In genomic region chr11:76674704-76675103, GRCm38 (mm10) we compare ENCODE assay signal across 21 mouse cellular contexts. TPM values are rescaled to one million over a fixed set of nuclear protein-coding genes. Genes with fewer than 3 reads are reported as not detected.
DNase-seq lines count a peak whose midpoint lies in the region; ATAC-seq and TF ChIP-seq lines count a peak whose summit lies in the region.
"Had no signal": no experiment of that assay in that cellular context is flagged by ENCODE, and none has a peak within 500 bp of the region (broad histone marks: within the 10 kb centered on the region; RNA-seq: fewer than 3 reads in every experiment).

No protein-coding gene starts in this region.

- no peak overlapping the region for H3K9ac ChIP-seq in hindbrain, postnatal 0 days (replicated peaks; ENCODE audit: low read length)
- H3K9ac ChIP-seq in hindbrain, embryonic 14.5 days: no peak overlapping the region
- no peak overlapping the region for H3K9ac ChIP-seq in midbrain, postnatal 0 days (replicated peaks; ENCODE audit: low read length, poor library complexity, severe bottlenecking)
- no peak overlapping the region for H3K9ac ChIP-seq in midbrain, embryonic 13.5 days (replicated peaks)
- H3K9ac ChIP-seq: forebrain, embryonic 12.5 days; kidney, embryonic 15.5 days; limb, embryonic 13.5 days; liver, embryonic 14.5 days; neural tube, embryonic 12.5 days had no signal

- no peak overlapping the region for H3K4me2 ChIP-seq in hindbrain, postnatal 0 days (ENCODE audit: low read depth, low read length)
- H3K4me2 ChIP-seq in hindbrain, embryonic 14.5 days (replicated peaks): no peak overlapping the region
- H3K4me2 ChIP-seq in midbrain, postnatal 0 days (ENCODE audit: low read depth, low read length, poor library complexity, severe bottlenecking): no peak overlapping the region
- H3K4me2 ChIP-seq in midbrain, embryonic 13.5 days (replicated peaks): no peak overlapping the region
- H3K4me2 ChIP-seq: forebrain, embryonic 12.5 days; kidney, embryonic 15.5 days; limb, embryonic 13.5 days; neural tube, embryonic 12.5 days had no signal

- ATAC-seq in hindbrain, postnatal 0 days: no peak
- ATAC-seq in hindbrain, embryonic 14.5 days (ENCODE audit: low FRiP score): no peak
- no peak for ATAC-seq in midbrain, postnatal 0 days (ENCODE audit: low FRiP score)
- ATAC-seq in midbrain, embryonic 13.5 days: no peak
- ATAC-seq: inflammation-experienced regulatory T-cells, adult 6 months; Patski had no signal

- TF ChIP-seq CTCF in hindbrain, postnatal 0 days (IDR thresholded peaks at IDR 0.05; ENCODE audit: low read depth): peak; percentile 20; the same call in 1 of the 2 replicates
- TF ChIP-seq CTCF in midbrain, postnatal 0 days (IDR thresholded peaks at IDR 0.05): peak; percentile 52; the same call in 1 of the 2 replicates

- intact Hi-C loops in left cerebral cortex, postnatal 25 days (cut with DNase I): loop anchor here (5.0 kb wide), 1 partner anchor 73 kb away; no protein-coding TSS in a partner anchor

- no peak for DNase-seq in hindbrain, postnatal 0 days (ENCODE audit: low spot score)
- no peak for DNase-seq in hindbrain, embryonic 14.5 days (ENCODE audit: low spot score)
- DNase-seq in midbrain, postnatal 0 days (ENCODE audit: low spot score): no peak
- peak; percentile 48 for DNase-seq in R1 (ENCODE audit: low read depth, low spot score)
- DNase-seq in adrenal gland, postnatal 14 days: no peak
- no peak for DNase-seq in left cerebral cortex, postnatal 25 days (ENCODE audit: low spot score in 2 of 2)
- DNase-seq: lung, postnatal 10 days; right cerebral cortex, postnatal 25 days; thymus, postnatal 14 days had no signal

- H3K4me3 ChIP-seq in hindbrain, postnatal 0 days (ENCODE audit: low read length): no peak overlapping the region
- no peak overlapping the region for H3K4me3 ChIP-seq in hindbrain, embryonic 14.5 days (replicated peaks; ENCODE audit: low read length)
- no peak overlapping the region for H3K4me3 ChIP-seq in midbrain, postnatal 0 days (ENCODE audit: low read depth, low read length)
- no peak overlapping the region for H3K4me3 ChIP-seq in midbrain, embryonic 13.5 days (replicated peaks)
- H3K4me3 ChIP-seq: forebrain, embryonic 12.5 days; kidney, embryonic 15.5 days; limb, embryonic 13.5 days; neural tube, embryonic 12.5 days had no signal

- H3K36me3 ChIP-seq in hindbrain, postnatal 0 days (ENCODE audit: insufficient read depth, low read length): no peaks in the 10 kb centered on the region
- no peaks in the 10 kb centered on the region for H3K36me3 ChIP-seq in hindbrain, embryonic 14.5 days (replicated peaks; ENCODE audit: control insufficient read depth, insufficient read depth)
- H3K36me3 ChIP-seq in midbrain, postnatal 0 days (ENCODE audit: insufficient read depth, low read length): no peaks in the 10 kb centered on the region
- no peaks in the 10 kb centered on the region for H3K36me3 ChIP-seq in midbrain, embryonic 13.5 days
- H3K36me3 ChIP-seq: forebrain, embryonic 12.5 days; kidney, embryonic 15.5 days; limb, embryonic 13.5 days; neural tube, embryonic 12.5 days had no signal

- H3K9me3 ChIP-seq in hindbrain, postnatal 0 days (ENCODE audit: low read length): no peaks in the 10 kb centered on the region
- no peaks in the 10 kb centered on the region for H3K9me3 ChIP-seq in hindbrain, embryonic 14.5 days (ENCODE audit: control insufficient read depth, low read length)
- no peaks in the 10 kb centered on the region for H3K9me3 ChIP-seq in midbrain, postnatal 0 days (ENCODE audit: low read length)
- H3K9me3 ChIP-seq in midbrain, embryonic 13.5 days: no peaks in the 10 kb centered on the region
- H3K9me3 ChIP-seq: forebrain, embryonic 12.5 days; kidney, embryonic 15.5 days; limb, embryonic 13.5 days; neural tube, embryonic 12.5 days had no signal

- peaks cover 12% of the 10 kb centered on the region for H3K27me3 ChIP-seq in hindbrain, postnatal 0 days (ENCODE audit: insufficient read depth, low read length)
- peaks cover 54% of the 10 kb centered on the region for H3K27me3 ChIP-seq in hindbrain, embryonic 14.5 days (ENCODE audit: control insufficient read depth, insufficient read depth, low read length)
- peaks cover 42% of the 10 kb centered on the region for H3K27me3 ChIP-seq in midbrain, postnatal 0 days (ENCODE audit: insufficient read depth, low read length)
- peaks cover 57% of the 10 kb centered on the region for H3K27me3 ChIP-seq in midbrain, embryonic 13.5 days
- H3K27me3 ChIP-seq: Patski had no signal

- peaks cover 7% of the 10 kb centered on the region; the same call in 1 of the 2 replicates for H3K4me1 ChIP-seq in hindbrain, postnatal 0 days (ENCODE audit: insufficient read depth, low read length)
- 0 out of 2 replicates have a peak, but pooled peaks cover 8% of the 10 kb centered on the region for H3K4me1 ChIP-seq in hindbrain, embryonic 14.5 days (replicated peaks; ENCODE audit: control insufficient read depth, insufficient read depth, low read length)
- peaks cover 3% of the 10 kb centered on the region; the same call in 1 of the 2 replicates for H3K4me1 ChIP-seq in midbrain, postnatal 0 days (ENCODE audit: insufficient read depth, low read length)
- H3K4me1 ChIP-seq in midbrain, embryonic 13.5 days (replicated peaks): peaks cover 9% of the 10 kb centered on the region

- H3K27ac ChIP-seq in hindbrain, postnatal 0 days: no peak overlapping the region
- no peak overlapping the region for H3K27ac ChIP-seq in hindbrain, embryonic 14.5 days
- H3K27ac ChIP-seq in midbrain, postnatal 0 days (ENCODE audit: low read depth, low read length): no peak overlapping the region
- H3K27ac ChIP-seq in midbrain, embryonic 13.5 days: no peak overlapping the region
- H3K27ac ChIP-seq: forebrain, embryonic 12.5 days; kidney, embryonic 15.5 days; limb, embryonic 13.5 days; liver, embryonic 14.5 days; neural tube, embryonic 12.5 days had no signal

- 34% methylated on average over 4 of the region's 4 CpGs for WGBS in hindbrain, postnatal 0 days
- 45% methylated on average over 4 of the region's 4 CpGs for WGBS in hindbrain, embryonic 14.5 days
- 37% methylated on average over 4 of the region's 4 CpGs for WGBS in midbrain, postnatal 0 days
- 45% methylated on average over 4 of the region's 4 CpGs for WGBS in midbrain, embryonic 13.5 days

RNA-seq across cellular contexts. Expression of gene Bhlha9, which starts 2.4 kb away (rescaled TPM):
- 1.2 and 2.0 TPM in 2 replicates for total RNA-seq in hindbrain, postnatal 0 days (2014; rRNA removed)
- polyA plus RNA-seq in hindbrain, postnatal 0 days (2015; fragmentation: Nextera tagmentation; extraction: Ambion mirVana): 2.1 and 3.2 TPM in 2 replicates
- 0.91 and 1.1 TPM in 2 replicates for polyA plus RNA-seq in hindbrain, embryonic 14.5 days (2014; fragmentation: Nextera tagmentation; extraction: Ambion mirVana)
- total RNA-seq in midbrain, postnatal 0 days (2014; rRNA removed): 2.8 and 4.9 TPM in 2 replicates
- polyA plus RNA-seq in midbrain, postnatal 0 days (2015; fragmentation: Nextera tagmentation; extraction: Ambion mirVana): 1.9 and 2.1 TPM in 2 replicates
- 0.22 and 0.26 TPM in 2 replicates for polyA plus RNA-seq in midbrain, embryonic 13.5 days (2015; fragmentation: Nextera tagmentation; extraction: Ambion mirVana)
- not detected in 2 replicates for total RNA-seq in adrenal gland, postnatal 14 days (2021)
- 1 to 10 TPM; 3.4 to 3.7 TPM for total RNA-seq in left cerebral cortex, postnatal 25 days (2021)
- total RNA-seq: hematopoietic stem cell, adult 5-6 weeks had no signal
- polyA plus RNA-seq: forebrain, embryonic 12.5 days; gonadal fat pad, adult 2 months; heart, embryonic 14.5 days; inflammation-experienced regulatory T-cells, adult 6 months; liver, embryonic 14.5 days had no signal

RNA-seq across cellular contexts. Expression of gene Trarg1, which starts 4.9 kb away (rescaled TPM):
- total RNA-seq in hindbrain, postnatal 0 days (2014; rRNA removed): 0.05 and 0.14 TPM in 2 replicates
- 0.46 and 0.57 TPM in 2 replicates for polyA plus RNA-seq in hindbrain, postnatal 0 days (2015; fragmentation: Nextera tagmentation; extraction: Ambion mirVana)
- 0.35 and 0.73 TPM in 2 replicates for polyA plus RNA-seq in hindbrain, embryonic 14.5 days (2014; fragmentation: Nextera tagmentation; extraction: Ambion mirVana)
- total RNA-seq in midbrain, postnatal 0 days (2014; rRNA removed): 0.27 and 0.76 TPM in 2 replicates
- 0.61 and 0.80 TPM in 2 replicates for polyA plus RNA-seq in midbrain, postnatal 0 days (2015; fragmentation: Nextera tagmentation; extraction: Ambion mirVana)
- polyA plus RNA-seq in midbrain, embryonic 13.5 days (2015; fragmentation: Nextera tagmentation; extraction: Ambion mirVana): 0.08 TPM in 1 of 2 replicates, not detected in the other
- total RNA-seq in adrenal gland, postnatal 14 days (2021): 40.3 and 75.9 TPM in 2 replicates
- total RNA-seq in left cerebral cortex, postnatal 25 days (2021): under 1 TPM; 0.66 to 0.69 TPM
- total RNA-seq: hematopoietic stem cell, adult 5-6 weeks; megakaryocyte, adult 5-6 weeks had no signal
- polyA plus RNA-seq: forebrain, embryonic 12.5 days; liver, embryonic 14.5 days had no signal

RNA-seq across cellular contexts. Expression of gene Abr, which starts 52.6 kb away (rescaled TPM):
- 210 and 211 TPM in 2 replicates for total RNA-seq in hindbrain, postnatal 0 days (2014; rRNA removed)
- 77.0 and 87.5 TPM in 2 replicates for polyA plus RNA-seq in hindbrain, postnatal 0 days (2015; fragmentation: Nextera tagmentation; extraction: Ambion mirVana)
- 115 and 123 TPM in 2 replicates for polyA plus RNA-seq in hindbrain, embryonic 14.5 days (2014; fragmentation: Nextera tagmentation; extraction: Ambion mirVana)
- total RNA-seq in midbrain, postnatal 0 days (2014; rRNA removed): 243 and 250 TPM in 2 replicates
- 99.4 and 102 TPM in 2 replicates for polyA plus RNA-seq in midbrain, postnatal 0 days (2015; fragmentation: Nextera tagmentation; extraction: Ambion mirVana)
- polyA plus RNA-seq in midbrain, embryonic 13.5 days (2015; fragmentation: Nextera tagmentation; extraction: Ambion mirVana): 88.4 and 93.5 TPM in 2 replicates
- 44.2 and 49.0 TPM in 2 replicates for total RNA-seq in adrenal gland, postnatal 14 days (2021)
- total RNA-seq in left cerebral cortex, postnatal 25 days (2021): 100 to 1,000 TPM; 458 to 459 TPM

Comparison
In these comparisons a context has a peak if more than half of its experiments do, and no peak if none do; other contexts are left out.
1. RNA of gene Trarg1, which starts 4.9 kb away (total RNA-seq): 40.3 to 75.9 TPM in adrenal gland, postnatal 14 days; 0.66 to 0.69 TPM in left cerebral cortex, postnatal 25 days, 0.27 to 0.76 TPM in midbrain, postnatal 0 days and 0.05 to 0.14 TPM in hindbrain, postnatal 0 days; every median in the first group is over 10 times any median in the second.